Mouse (Mus musculus) heart, postnatal 14 days (tissue): ENCODE data around the gene Hck. TPM values are rescaled to one million over a fixed set of nuclear protein-coding genes. Genes with fewer than 3 reads are reported as not detected.
A peak's percentile ranks its signal among the peaks of the same experiment; 100 is the strongest.

Experiments
- DNase-seq, 2 experiments: peaks; one replicate each; pipeline ENCODE4 v3.0.0; 2021 to 2022
- intact Hi-C: fragments of 180-260 bp; cut with DNase I; formaldehyde crosslinking; loops from one replicate; pipeline ENCODE4 v1.15.1; 2025
- total RNA-seq, 2 experiments: library from RNA; stranded (reverse); gene quantifications; 2 replicates each; pipeline ENCODE4 v1.2.3; 2021

Gene Hck
- total RNA-seq, 2 experiments from 2014 or later, result 0.73 to 1.1 TPM

DNA sequence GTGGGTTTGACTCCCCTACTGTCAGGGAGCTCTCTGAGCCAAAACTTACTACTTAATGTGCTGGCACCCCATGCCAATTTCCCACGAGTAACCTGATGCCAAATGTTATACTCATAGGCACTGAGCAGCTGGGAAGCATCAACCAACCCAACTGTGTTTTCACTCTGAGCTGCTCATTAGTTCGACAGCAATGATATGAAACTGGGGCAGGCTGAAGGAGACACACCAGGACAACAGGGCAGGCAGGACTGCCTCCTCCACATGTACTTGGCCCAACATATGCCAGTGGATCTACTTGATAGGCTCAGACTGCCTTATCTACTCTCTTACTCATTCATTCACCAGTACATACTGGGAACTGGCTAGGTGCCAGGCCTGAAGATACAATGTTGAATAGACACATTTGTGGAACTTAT, 77.9 kb downstream of the Hck start:
- peak; percentile 16 to 29 for DNase-seq
- intact Hi-C loops, result no loop called here

DNA sequence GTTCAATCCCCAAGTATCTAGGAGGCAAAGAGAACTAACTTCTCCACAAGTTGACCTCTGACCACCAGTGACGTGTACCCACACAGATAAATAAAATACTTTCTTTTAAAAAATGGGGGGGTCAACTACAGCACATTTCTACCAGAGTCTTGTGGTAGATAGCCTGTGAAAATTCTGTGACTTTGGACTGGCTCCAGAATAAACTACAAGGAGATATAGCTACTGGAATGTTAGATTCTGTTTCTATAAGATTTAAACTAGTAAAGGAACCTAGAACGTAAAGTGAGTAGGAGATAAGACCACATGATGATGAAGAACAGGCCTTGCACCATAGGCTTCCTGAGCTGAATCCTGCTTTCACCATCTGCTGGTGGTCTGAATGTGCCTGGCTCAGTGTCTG, 79.6 kb downstream of the Hck start:
- DNase-seq, result no peak
- intact Hi-C loops, result no loop called here

DNA sequence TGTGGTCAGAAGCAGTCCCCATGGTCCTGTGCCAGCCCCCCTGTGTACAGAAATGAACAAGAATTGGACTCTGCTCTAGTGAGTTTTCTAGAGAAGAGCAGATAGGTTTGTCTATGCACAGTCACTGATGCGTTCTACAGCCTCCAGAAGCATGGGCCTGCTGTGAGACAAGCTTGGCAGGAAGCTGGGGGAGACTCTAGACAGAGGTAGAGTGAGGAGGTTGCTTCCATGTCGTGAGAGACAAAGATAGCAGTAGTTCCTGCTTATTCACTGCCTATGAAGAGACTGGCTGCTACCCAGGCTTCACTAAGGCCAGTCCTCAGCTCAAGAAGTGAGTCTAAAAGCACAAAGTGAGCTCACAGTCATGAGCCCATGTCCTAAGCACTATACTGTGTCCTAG, 83.0 kb downstream of the Hck start:
- intact Hi-C loops, result no loop called here
- DNase-seq, result no peak

DNA sequence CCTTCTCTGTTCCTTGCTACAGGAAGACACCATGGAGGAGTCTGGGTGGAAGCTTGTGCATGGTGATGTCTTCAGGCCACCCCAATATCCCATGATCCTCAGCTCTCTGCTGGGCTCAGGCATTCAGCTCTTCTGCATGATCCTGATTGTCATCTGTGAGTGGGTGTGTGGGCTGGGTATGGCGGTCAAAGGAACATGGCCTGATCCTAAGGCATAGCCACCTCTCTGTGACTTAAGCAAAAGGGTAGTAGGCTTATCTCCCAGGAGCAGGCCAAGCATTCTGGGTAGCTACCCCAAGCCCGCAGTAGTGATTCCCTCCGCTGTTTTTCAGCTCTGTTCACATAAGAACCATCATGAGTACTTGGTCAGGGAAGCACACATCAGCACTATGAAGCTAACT, 86.0 kb downstream of the Hck start:
- intact Hi-C loops, result no loop called here
- DNase-seq, result no peak

GRCm38 (mm10) chr2:153198485-153198884, 90.2 kb downstream of the Hck start:
- no peak for DNase-seq
- intact Hi-C loops, result no loop called here

DNA sequence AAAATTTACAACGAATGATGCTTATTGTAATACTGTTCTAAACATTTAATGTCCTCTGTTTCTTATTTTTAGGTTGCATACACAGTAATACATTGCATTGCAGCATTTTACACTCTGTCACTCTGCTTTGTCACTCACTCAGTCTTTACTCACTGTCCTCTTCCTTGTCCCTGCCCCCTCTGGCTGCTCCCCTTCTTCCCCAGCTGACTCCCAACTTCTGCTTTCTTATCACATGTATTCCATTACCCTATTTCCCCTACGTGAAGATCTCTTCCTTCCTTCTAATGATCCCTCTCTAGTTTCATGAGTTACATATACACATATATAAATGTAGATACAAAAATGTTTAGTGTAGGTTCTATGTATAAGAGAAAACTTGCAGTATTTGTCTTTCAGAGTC, 90.8 kb downstream of the Hck start:
- DNase-seq, result no peak
- intact Hi-C loops, result no loop called here

Other genes starting within 250 kb of the Hck start
- under 1 TPM; 0.34 to 0.41 TPM for gene Mylk2, start 197.1 kb upstream of the Hck start, total RNA-seq
- 1 to 10 TPM; 6.0 to 6.7 TPM for gene Foxs1, start 175.3 kb upstream of the Hck start, total RNA-seq
- under 1 TPM in 1 of 2 experiments, not detected in 1; 0.22 TPM for gene Dusp15, start 156.8 kb upstream of the Hck start, total RNA-seq
- not detected for gene Ttll9, start 146.0 kb upstream of the Hck start, total RNA-seq
- 10 to 100 TPM; 91.1 to 98.4 TPM for gene Pdrg1, start 93.0 kb upstream of the Hck start, total RNA-seq
- gene Xkr7, start 76.6 kb upstream of the Hck start, total RNA-seq, result not detected
- 10 to 100 TPM; 23.1 to 25.4 TPM for gene Ccm2l, start 42.5 kb upstream of the Hck start, total RNA-seq
- gene Tm9sf4, start 52.8 kb downstream of the Hck start, total RNA-seq, result 10 to 100 TPM; 51.4 to 57.0 TPM
- 1 to 10 TPM; 2.1 to 2.2 TPM for gene Tspyl3, start 117.0 kb downstream of the Hck start, total RNA-seq
- 1 to 10 TPM; 5.4 to 6.0 TPM for gene Plagl2, start 133.0 kb downstream of the Hck start, total RNA-seq
- 10 to 100 TPM; 15.8 to 16.7 TPM for gene Pofut1, start 133.1 kb downstream of the Hck start, total RNA-seq
- 10 to 100 TPM in 1 of 2 experiments, 1 to 10 TPM in 1; 9.7 to 10.1 TPM for gene Kif3b, start 182.9 kb downstream of the Hck start, total RNA-seq
- gene Asxl1, start 237.4 kb downstream of the Hck start, total RNA-seq, result 10 to 100 TPM; 22.1 to 22.6 TPM